Mouse (Mus musculus) effector memory CD4-positive, alpha-beta T cell, adult 7 months (primary cell): ENCODE measurements around the gene Gm11756. TPM values are rescaled to one million over a fixed set of nuclear protein-coding genes. Genes with fewer than 3 reads are reported as not detected.

ENCODE experiments used
- polyA plus RNA-seq: library from polyadenylated mRNA; unstranded; fragments of 100-300 nt; shearing (Covaris generic); gene quantifications from one replicate; pipeline ENCODE4 v1.2.1, GENCODE M21; 2017

The Gm11756 gene
- 0.39 TPM for polyA plus RNA-seq

GRCm38 (mm10) chr4:73920660-73921059, at the start of gene Gm11756:
Gene Gm11756, minus strand, starts transcription at chr4:73920760.

GRCm38 (mm10) chr4:73950375-73950896, 29.9 kb upstream of the Gm11756 start, which contains the start of gene 2310002L09Rik:
Gene 2310002L09Rik, minus strand, starts transcription at chr4:73950846.

GRCm38 (mm10) chr4:73905853-73906252, 14.7 kb downstream of the Gm11756 start, which contains the start of gene Gm13871:
Gene Gm13871, minus strand, starts transcription at chr4:73905953.

GRCm38 (mm10) chr4:73891012-73891411, 29.5 kb downstream of the Gm11756 start, which contains the start of gene Gm11757:
Gene Gm11757, minus strand, starts transcription at chr4:73891112.

GRCm38 (mm10) chr4:73876166-73876565, 44.4 kb downstream of the Gm11756 start, which contains the start of gene Gm11758:
Gene Gm11758, minus strand, starts transcription at chr4:73876266.

Other genes with a start within 250 kb of the Gm11756 start
- gene Gm428, start 237.2 kb downstream of the Gm11756 start, polyA plus RNA-seq = not detected
- not detected for gene Rasef, start 129.8 kb downstream of the Gm11756 start, polyA plus RNA-seq
- not detected for gene Gm11758, start 44.5 kb downstream of the Gm11756 start, polyA plus RNA-seq
- not detected for gene Gm11757, start 29.6 kb downstream of the Gm11756 start, polyA plus RNA-seq
- gene Gm13871, start 14.8 kb downstream of the Gm11756 start, polyA plus RNA-seq = not detected
- not detected for gene 2310002L09Rik, start 30.1 kb upstream of the Gm11756 start, polyA plus RNA-seq
- gene Frmd3, start 92.7 kb upstream of the Gm11756 start, polyA plus RNA-seq = 0.21 TPM